Mouse (Mus musculus) 3T3-L1 (cell line): ENCODE measurements around the gene Dpf3.

ENCODE experiments used
- DNase-seq: peaks from one replicate; pipeline ENCODE4 v3.0.0-alpha.2; 2015; ENCODE audit warnings: low read depth, low spot score

Gene Dpf3

GRCm38 (mm10) chr12:83413684-83414083, 73.8 kb downstream of the Dpf3 start:
- DNase-seq = no peak

GRCm38 (mm10) chr12:83411721-83412521, 75.6 kb downstream of the Dpf3 start:
- no peak for DNase-seq

- no peak for DNase-seq
These were observed 76.5 kb downstream of the Dpf3 start for GRCm38 (mm10) chr12:83411032-83411431.

DNA sequence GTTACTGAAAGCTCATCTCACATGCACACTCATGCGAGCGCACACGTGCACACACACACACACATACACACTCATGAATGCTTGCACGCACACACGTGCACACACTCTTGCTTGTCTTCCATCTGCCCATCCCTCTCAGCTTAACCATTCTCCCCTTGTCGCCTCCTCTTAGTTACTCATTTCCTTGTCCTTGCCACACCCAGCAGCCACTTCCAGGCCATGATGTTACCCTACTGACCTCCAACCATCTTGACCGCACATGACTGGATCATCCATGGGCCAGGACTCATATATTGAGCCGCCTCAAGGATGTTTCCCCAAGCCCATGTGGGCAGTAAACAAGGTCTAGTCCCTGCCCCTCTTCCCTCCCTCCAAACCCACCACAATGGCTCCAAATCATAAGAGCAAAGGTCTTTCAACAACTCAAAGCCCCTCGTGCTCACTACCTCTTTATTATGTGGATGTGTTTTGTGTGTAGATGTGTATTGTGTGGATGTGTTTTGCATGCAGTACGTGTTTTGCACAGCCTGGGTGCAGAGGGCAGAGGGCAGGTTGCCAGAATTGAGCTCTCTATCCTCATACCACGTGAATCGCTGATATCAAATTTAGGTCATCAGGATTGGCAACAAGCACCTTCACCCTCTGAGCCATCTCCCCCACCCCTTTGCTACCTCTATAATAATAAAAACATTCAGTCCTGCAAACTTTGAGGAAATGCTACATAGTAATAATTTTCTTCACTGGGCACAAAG, 82.0 kb downstream of the Dpf3 start:
- no peak for DNase-seq

DNA sequence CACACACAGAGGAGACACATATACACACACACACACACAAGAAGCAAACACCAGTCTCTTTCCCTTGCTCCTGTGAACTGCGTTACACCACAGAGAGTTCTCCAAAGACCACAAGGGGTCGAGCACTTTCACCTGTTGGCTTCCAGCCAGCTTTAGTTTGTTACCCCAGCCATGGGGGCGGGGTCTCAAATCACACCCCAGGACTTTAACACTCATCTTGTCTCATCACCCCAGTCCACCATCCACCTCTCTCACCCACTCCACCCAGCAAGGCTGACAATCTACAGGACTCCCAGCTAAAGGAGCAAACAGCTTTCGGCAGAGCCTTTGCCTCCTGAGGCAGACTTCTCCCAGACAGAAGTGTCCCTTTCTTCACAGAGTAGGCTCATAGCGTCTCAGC, 85.2 kb downstream of the Dpf3 start:
- no peak for DNase-seq

DNA sequence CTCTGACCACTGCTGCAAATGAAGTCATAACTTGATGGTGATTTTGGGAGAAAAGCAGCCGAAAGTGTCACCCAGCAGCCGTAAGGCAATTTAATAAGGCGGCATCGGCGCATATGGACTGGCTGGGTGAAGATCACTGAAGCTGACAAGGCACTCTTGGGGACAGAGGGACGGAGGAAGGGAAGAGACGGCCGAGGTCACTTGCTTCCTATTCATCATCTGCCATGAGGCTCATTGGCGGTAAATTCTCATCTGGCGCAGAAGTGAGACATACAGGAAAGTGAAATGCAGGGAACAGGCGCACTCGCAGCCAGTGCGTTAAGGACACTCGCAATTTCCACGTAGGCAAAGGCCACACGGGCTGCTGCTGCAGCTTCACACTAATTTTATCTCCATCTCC, 95.5 kb downstream of the Dpf3 start:
- DNase-seq = no peak

- DNase-seq = no peak
These were observed 100.0 kb downstream of the Dpf3 start for GRCm38 (mm10) chr12:83387554-83387953.

DNA sequence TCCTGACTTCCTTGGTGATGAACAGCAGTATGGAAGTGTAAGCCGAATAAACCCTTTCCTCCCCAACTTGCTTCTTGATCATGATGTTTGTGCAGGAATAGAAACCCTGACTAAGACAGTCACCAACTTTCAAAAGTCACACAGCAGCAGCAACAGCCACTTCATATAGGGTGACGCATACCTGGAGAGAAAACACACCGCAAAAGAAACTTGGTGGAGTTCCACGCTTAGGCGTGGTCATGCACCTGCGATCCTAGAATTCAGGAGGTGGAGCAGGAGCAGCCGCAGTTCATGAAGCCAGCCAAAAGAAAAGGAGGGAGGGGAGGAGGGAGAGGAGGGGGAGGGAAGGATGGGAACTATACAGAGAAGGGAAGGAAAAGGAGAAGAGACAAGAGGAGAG, 106.4 kb downstream of the Dpf3 start:
- no peak for DNase-seq

- DNase-seq = no peak
These were observed 107.5 kb downstream of the Dpf3 start for GRCm38 (mm10) chr12:83380016-83380415.

- DNase-seq = no peak
These were observed 112.3 kb downstream of the Dpf3 start for GRCm38 (mm10) chr12:83375015-83375831.

GRCm38 (mm10) chr12:83373081-83373480, 114.4 kb downstream of the Dpf3 start:
- DNase-seq = no peak

DNA sequence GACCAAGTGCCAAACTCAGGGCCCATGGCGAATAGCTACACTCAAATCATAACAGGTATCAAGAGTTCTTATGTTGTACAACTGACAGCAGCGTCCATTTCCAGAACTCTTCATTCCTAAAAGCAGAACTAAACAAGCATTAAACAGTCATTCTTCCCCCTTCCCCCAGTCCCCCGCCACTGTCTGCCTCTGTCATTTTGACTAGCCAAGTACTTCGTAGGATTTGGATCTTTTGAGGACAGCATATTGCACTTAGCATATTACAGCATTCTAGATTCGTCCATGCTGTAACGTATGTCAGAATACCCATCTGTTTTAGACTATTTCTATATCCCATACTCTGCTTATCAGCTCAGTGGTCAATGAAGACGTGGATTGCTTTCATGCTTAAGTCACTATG, 115.2 kb downstream of the Dpf3 start:
- no peak for DNase-seq

- no peak for DNase-seq
These were observed 117.3 kb downstream of the Dpf3 start for GRCm38 (mm10) chr12:83370221-83370620.

DNA sequence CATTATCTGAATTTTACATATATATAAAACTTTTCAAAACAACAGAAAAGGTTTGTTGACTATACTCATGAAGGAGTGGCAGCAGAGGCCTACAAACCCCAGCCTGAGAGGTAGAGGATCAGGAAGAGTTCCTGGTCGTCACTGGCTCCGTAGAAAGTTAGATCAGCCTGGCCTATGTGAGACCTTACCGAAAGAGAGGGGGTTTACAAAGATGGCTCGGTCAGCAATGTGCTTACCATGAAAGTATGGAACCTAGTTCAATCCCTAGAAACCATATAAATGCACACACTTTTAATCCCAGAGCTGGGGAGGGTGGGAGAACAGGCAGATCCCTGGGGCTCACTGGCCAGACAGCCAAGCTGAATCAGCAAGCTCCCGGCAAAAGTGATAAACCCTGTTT, 118.1 kb downstream of the Dpf3 start:
- DNase-seq = no peak

GRCm38 (mm10) chr12:83367486-83367885, 120.0 kb downstream of the Dpf3 start:
- no peak for DNase-seq

GRCm38 (mm10) chr12:83364771-83365170, 122.7 kb downstream of the Dpf3 start:
- no peak for DNase-seq

- DNase-seq = no peak
These were observed 125.7 kb downstream of the Dpf3 start for GRCm38 (mm10) chr12:83361801-83362200.

DNA sequence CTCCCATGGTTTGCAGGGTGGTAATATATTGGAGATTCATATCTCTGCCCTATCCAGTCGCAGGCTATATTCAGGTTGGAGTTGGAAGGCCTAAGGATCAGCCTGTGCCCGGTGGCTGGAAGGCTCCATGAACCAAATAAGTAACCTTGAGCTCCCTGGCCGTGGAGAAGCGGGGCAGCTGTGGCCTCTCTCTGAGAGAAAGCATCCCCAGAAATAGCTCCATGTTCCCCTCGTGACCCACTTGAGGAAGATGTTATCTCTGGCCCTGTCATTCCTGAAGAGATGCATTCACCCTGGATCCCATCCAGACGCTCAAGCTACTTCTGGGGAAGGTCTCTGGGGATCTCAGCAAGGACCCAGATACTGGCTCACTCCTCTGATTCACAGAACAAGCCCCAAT, 134.9 kb downstream of the Dpf3 start:
- no peak for DNase-seq

GRCm38 (mm10) chr12:83349736-83350135, 137.8 kb downstream of the Dpf3 start:
- DNase-seq = no peak

DNA sequence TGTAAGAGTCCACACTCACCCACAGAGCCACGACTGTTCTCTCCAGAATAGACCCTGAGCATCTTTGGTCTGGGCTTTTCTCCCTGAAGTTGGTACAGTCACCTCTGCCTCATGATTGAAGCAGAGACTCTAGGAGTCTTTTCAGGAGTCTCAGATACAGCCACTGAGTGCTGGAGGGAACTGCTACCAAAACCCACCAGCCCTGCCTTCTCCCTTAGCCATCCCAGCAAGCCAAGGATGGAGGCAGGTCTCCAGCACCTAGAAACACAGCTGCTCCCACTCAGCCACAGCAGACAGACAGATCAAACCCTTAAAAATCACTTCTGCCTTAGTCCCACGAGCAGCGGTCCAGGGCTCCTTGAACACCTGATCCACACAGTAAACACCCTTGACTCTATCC, 139.3 kb downstream of the Dpf3 start:
- DNase-seq = no peak

GRCm38 (mm10) chr12:83342875-83343185, 144.7 kb downstream of the Dpf3 start:
- no peak for DNase-seq
